Mouse (Mus musculus): ENCODE results near the gene Rpl36. TPM values are rescaled to one million over a fixed set of nuclear protein-coding genes. Genes with fewer than 3 reads are reported as not detected.
"Not testable (repeated sequence)": the region's sequence is repeated elsewhere in the genome, so short reads cannot be mapped to it uniquely, and the experiment has no call there.

Rpl36 gene
- polyA plus RNA-seq, 1 experiment from 2014 or later = 1,726 TPM

DNA sequence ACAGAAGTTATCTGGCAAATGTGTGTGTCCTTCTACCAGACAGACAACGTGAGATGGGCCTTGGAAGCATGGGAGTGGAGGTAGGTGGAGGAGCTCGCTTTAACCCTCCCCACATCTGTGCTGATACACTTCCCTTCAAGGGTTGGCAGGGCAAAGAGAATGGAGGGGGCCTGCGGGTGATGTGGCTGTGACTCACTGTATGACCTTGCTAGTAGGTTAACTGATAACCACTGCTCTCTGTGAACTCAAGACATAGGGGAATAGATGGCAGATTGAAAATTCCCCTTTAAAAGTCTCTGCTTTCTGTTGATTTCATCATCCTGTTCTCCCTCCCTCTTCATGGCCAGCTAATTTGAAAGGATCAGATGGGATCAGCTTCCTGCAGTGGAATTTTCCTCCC is 12.3 kb downstream of the Rpl36 start:
- Histone ChIP-seq H3K27me3 (ENCODE audit: control insufficient read depth, insufficient read depth, low read length) (no peaks in the 10 kb centered on the region), H3K9ac (ENCODE audit: low read length) (no peak overlapping the region), H3K36me3 (ENCODE audit: control insufficient read depth, insufficient read depth, low read length) (peaks cover 15% of the 10 kb centered on the region), H3K4me3 (ENCODE audit: low read depth, low read length) (peak overlapping the region; percentile 98; the same call in 1 of the 2 replicates), H3K4me2 (ENCODE audit: low read depth, severe bottlenecking) (peak overlapping the region; percentile 89; the same call in 1 of the 2 replicates), H3K9me3 (ENCODE audit: control insufficient read depth, low read length) (no peaks in the 10 kb centered on the region), H3K4me1 (ENCODE audit: control insufficient read depth, insufficient read depth, low read length) (peaks cover 9% of the 10 kb centered on the region), H3K27ac (replicated peaks; ENCODE audit: low read depth, low read length) (no peak overlapping the region)
- DNase-seq (ENCODE audit: low spot score) (no peak), ATAC-seq (ENCODE audit: insufficient number of reproducible peaks, low FRiP score, low TSS enrichment, low read depth) (no peak)
- WGBS = 86% methylated on average over 3 of the region's 3 CpGs

DNA sequence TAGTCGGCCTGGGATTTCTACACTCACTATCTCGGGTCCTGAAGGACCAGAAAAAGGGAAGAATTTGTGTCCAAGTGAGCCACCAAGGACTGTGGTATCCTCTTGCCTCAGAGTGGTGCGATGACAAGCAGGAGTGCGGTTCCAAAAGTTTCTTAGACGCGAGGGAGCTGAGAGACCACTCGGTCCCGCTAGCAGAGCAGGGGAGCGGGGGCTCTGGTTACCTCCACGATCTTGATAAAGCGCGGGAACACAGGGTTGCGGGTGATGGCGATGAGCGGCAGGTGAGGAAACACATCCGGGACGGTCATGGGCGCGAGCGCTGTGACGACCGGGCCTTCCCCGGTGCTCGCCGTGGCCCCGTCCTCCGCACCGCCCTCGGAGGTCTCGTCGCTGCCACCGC is 13.0 kb downstream of the Rpl36 start:
- ATAC-seq (ENCODE audit: insufficient number of reproducible peaks, low FRiP score, low TSS enrichment, low read depth) (no peak), DNase-seq (ENCODE audit: low spot score) (no peak)
- peak overlapping the region; percentile 89 for H3K4me2 ChIP-seq (ENCODE audit: low read depth, severe bottlenecking)
- H3K27ac ChIP-seq (replicated peaks; ENCODE audit: low read depth, low read length) = no peak overlapping the region
- H3K36me3 ChIP-seq (ENCODE audit: control insufficient read depth, insufficient read depth, low read length) = peaks cover 14% of the 10 kb centered on the region
- 1% methylated on average over 32 of the region's 32 CpGs for WGBS
- H3K9ac ChIP-seq (ENCODE audit: low read length) = peak overlapping the region; percentile 84
- H3K9me3 ChIP-seq (ENCODE audit: control insufficient read depth, low read length) = no peaks in the 10 kb centered on the region
- peak overlapping the region; percentile 98 for H3K4me3 ChIP-seq (ENCODE audit: low read depth, low read length)
- peaks cover 9% of the 10 kb centered on the region for H3K4me1 ChIP-seq (ENCODE audit: control insufficient read depth, insufficient read depth, low read length)
- H3K27me3 ChIP-seq (ENCODE audit: control insufficient read depth, insufficient read depth, low read length) = no peaks in the 10 kb centered on the region

DNA sequence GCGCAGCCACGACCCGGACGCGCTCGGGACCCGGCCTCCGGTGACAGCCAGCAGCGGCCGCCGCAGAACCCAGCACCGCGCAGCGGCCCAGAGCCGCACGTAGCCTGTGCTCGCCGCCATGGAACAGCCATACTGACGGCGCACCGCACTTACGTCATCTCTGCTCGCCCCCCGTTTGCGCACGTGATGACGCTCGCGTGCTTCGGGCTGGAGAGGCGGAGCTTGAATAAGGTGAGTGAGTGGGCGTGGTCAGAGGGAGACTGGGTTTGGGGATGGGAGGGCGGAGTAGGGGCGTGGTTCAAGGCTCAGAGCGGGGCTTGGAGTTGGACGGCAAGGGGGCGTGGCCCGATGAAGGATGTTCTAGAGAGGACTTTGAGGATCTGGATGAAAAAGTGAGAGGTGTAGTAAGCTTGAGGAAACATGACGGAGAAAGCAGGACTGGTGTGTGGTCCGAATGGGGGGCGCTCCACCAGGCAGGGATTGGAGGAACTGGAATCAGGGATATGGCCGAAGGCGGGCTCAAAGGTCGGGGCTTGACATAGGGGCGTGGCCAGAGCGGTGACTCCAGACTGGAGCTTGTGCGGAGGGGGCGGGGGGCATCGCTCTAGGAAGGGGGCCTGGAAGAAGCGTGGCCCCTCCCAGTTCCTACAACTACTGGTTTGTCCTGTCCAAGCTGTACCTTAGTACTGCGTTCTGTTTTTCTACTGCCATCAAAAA is 13.7 kb downstream of the Rpl36 start, which contains the start of gene Lonp1:
Gene Lonp1 (minus strand): TSS at position 134 of the 717 bp plus-strand sequence.
- ATAC-seq (ENCODE audit: insufficient number of reproducible peaks, low FRiP score, low TSS enrichment, low read depth) = peak; percentile 93
- peaks cover 10% of the 10 kb centered on the region for H3K36me3 ChIP-seq (ENCODE audit: control insufficient read depth, insufficient read depth, low read length)
- WGBS = 1% methylated on average over 51 of the region's 51 CpGs
- no peaks in the 10 kb centered on the region for H3K9me3 ChIP-seq (ENCODE audit: control insufficient read depth, low read length)
- H3K4me2 ChIP-seq (ENCODE audit: low read depth, severe bottlenecking) = peak within 1 kb of the TSS; percentile 89
- no peaks in the 10 kb centered on the region for H3K27me3 ChIP-seq (ENCODE audit: control insufficient read depth, insufficient read depth, low read length)
- peak; percentile 100 for DNase-seq (ENCODE audit: low spot score)
- H3K4me3 ChIP-seq (ENCODE audit: low read depth, low read length) = peak within 1 kb of the TSS; percentile 98
- H3K9ac ChIP-seq (ENCODE audit: low read length) = peak within 1 kb of the TSS; percentile 84
- peak within 1 kb of the TSS; percentile 62 for H3K27ac ChIP-seq (replicated peaks; ENCODE audit: low read depth, low read length)
- H3K4me1 ChIP-seq (ENCODE audit: control insufficient read depth, insufficient read depth, low read length) = peaks cover 9% of the 10 kb centered on the region

DNA sequence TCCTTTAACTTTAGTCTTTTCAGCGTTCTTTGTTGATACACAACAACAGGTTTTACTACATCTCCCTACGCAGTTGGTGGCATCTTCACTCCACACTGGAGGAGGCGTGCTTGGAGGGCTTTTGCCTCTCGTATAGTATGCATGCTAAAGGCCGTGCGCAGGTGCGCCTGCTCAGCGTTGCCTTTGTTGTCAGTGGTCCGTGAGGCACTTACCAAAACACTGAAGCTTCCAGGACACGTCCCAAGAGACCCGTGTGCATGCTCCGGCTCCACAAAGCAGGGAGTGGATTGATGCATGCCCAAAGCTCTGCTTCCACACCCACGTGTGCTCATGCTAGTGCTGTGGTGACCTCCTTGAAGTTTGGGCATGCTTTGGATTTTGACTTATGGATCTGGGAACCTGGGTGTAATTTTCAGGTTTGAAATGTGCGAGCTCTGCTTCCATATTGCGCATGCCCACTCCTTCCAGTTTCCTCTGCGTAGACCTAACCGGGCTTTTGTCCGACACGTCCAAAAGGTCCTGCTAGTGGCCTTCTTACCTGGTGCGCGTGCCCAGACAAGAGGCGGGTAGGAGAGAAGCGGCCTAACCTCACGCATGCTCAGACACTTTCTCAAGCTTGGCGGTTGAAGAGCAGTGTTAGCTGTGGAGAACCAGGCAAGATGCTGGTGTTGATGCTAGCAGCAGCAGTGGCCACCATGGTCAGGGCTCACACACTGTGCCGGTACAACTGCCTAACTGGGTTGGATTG is 14.5 kb downstream of the Rpl36 start, which contains the start of gene Catsperd:
Gene Catsperd (plus strand): TSS at position 614 of the 748 bp plus-strand sequence.
- WGBS = 8% methylated on average over 26 of the region's 26 CpGs
- H3K4me1 ChIP-seq (ENCODE audit: control insufficient read depth, insufficient read depth, low read length) = peaks cover 9% of the 10 kb centered on the region
- peak within 1 kb of the TSS; percentile 89 for H3K4me2 ChIP-seq (ENCODE audit: low read depth, severe bottlenecking)
- H3K4me3 ChIP-seq (ENCODE audit: low read depth, low read length) = peak within 1 kb of the TSS; percentile 98
- peak; percentile 61 for DNase-seq (ENCODE audit: low spot score)
- peaks cover 7% of the 10 kb centered on the region for H3K36me3 ChIP-seq (ENCODE audit: control insufficient read depth, insufficient read depth, low read length)
- no peaks in the 10 kb centered on the region for H3K27me3 ChIP-seq (ENCODE audit: control insufficient read depth, insufficient read depth, low read length)
- H3K9me3 ChIP-seq (ENCODE audit: control insufficient read depth, low read length) = no peaks in the 10 kb centered on the region
- peak; percentile 48 for ATAC-seq (ENCODE audit: insufficient number of reproducible peaks, low FRiP score, low TSS enrichment, low read depth)
- peak within 1 kb of the TSS; percentile 62 for H3K27ac ChIP-seq (replicated peaks; ENCODE audit: low read depth, low read length)
- peak within 1 kb of the TSS; percentile 49 for H3K9ac ChIP-seq (ENCODE audit: low read length)

DNA sequence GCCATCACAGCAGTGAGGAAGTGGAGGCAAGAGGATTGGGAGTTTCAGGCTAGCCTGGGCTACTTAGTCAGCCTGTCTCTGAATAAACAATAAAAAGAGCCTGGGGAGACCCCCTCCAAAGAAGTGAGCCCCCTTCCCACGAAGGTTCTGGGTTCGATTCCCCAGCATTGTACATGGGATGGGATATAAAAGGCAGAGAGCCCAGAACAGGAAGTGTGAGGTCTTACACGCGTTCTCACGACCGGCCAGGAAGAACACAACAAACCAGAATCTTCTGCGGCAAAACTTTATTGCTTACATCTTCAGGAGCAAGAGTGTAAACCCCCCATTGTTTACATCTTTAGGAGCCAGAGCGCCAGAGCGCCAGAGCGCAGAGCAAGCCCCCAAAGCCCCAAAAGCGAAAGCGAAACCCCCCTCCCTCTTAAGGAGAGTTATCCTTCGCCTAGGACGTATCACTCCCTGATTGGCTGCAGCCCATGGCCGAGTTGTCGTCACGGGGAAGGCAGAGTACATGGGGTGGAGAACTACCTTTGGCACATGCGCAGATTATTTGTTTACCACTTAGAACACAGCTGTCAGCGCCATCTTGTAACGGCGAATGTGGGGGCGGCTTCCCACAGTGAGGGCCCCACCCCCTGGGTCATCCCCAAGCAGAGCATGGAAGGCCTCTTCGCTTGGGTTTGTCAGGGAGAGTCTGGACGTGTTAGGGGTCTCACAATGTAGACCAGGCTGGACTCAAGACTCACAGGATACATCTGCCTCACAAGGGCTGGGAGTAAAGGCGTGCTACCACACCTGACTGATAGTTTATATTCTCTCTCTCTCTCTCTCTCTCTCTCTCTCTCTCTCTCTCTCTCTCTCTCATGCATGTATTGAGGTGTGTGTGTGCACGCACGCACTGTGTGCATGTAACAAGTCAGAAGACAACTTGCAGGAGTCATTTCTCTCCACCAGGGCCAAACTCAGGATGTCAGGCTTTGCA is 16.9 kb downstream of the Rpl36 start:
- not testable (repeated sequence) for H3K9me3 ChIP-seq (ENCODE audit: control insufficient read depth, low read length); H3K4me3 ChIP-seq (ENCODE audit: low read depth, low read length); H3K36me3 ChIP-seq (ENCODE audit: control insufficient read depth, insufficient read depth, low read length); H3K27ac ChIP-seq (replicated peaks; ENCODE audit: low read depth, low read length); H3K9ac ChIP-seq (ENCODE audit: low read length); ATAC-seq (ENCODE audit: insufficient number of reproducible peaks, low FRiP score, low TSS enrichment, low read depth); H3K27me3 ChIP-seq (ENCODE audit: control insufficient read depth, insufficient read depth, low read length); H3K4me1 ChIP-seq (ENCODE audit: control insufficient read depth, insufficient read depth, low read length); H3K4me2 ChIP-seq (ENCODE audit: low read depth, severe bottlenecking); DNase-seq (ENCODE audit: low spot score)
- 89% methylated on average over 27 of the region's 27 CpGs for WGBS

DNA sequence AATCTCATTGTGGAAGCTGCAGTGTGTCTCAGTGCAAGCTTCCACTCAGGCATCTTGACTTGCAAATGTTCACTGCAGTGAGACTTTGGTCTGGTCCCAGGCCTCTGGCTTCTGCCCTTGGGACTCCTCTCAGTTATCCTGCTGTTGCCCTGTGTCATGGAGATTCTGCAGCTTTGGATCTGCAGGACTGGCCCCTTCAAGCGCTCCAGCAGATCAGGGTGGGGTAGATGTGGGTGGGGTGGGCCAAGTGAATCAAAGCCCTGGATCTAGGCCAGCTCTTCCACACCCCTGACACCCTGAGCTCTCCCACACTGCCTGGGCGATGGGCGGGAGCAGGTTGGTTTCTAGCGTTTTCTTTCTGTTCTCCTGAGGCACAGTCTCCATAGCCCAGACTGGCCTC is 18.6 kb downstream of the Rpl36 start:
- no peak for DNase-seq (ENCODE audit: low spot score)
- Histone ChIP-seq H3K27me3 (ENCODE audit: control insufficient read depth, insufficient read depth, low read length) (no peaks in the 10 kb centered on the region), H3K9ac (ENCODE audit: low read length) (no peak overlapping the region), H3K9me3 (ENCODE audit: control insufficient read depth, low read length) (no peaks in the 10 kb centered on the region), H3K4me2 (ENCODE audit: low read depth, severe bottlenecking) (no peak overlapping the region), H3K27ac (replicated peaks; ENCODE audit: low read depth, low read length) (no peak overlapping the region), H3K4me3 (ENCODE audit: low read depth, low read length) (no peak overlapping the region), H3K36me3 (ENCODE audit: control insufficient read depth, insufficient read depth, low read length) (no peaks in the 10 kb centered on the region), H3K4me1 (ENCODE audit: control insufficient read depth, insufficient read depth, low read length) (peaks cover 7% of the 10 kb centered on the region)
- no peak for ATAC-seq (ENCODE audit: insufficient number of reproducible peaks, low FRiP score, low TSS enrichment, low read depth)
- 58% methylated on average over 4 of the region's 4 CpGs for WGBS

DNA sequence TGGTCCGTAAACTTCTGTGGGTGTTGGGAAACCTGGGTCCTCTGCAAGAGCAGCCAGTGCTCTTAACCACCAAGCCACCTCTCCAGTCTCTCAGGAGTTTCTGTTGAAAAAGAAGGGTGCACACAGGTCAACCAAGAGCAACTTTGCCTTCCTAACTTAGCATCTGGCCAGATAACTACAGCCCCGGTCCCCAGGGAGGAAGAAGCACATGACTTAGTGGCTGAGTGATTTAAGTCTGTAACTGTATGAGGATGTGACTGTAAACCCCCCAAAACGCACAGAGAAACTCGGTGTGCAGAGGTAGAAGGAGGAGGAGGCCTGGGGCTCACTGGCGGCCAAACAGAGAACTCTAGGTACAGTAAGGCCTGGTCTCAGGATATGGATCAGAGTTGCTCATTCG is 20.8 kb downstream of the Rpl36 start:
- Histone ChIP-seq H3K27ac (replicated peaks; ENCODE audit: low read depth, low read length) (no peak overlapping the region), H3K4me1 (ENCODE audit: control insufficient read depth, insufficient read depth, low read length) (no peaks in the 10 kb centered on the region), H3K9ac (ENCODE audit: low read length) (no peak overlapping the region), H3K4me3 (ENCODE audit: low read depth, low read length) (no peak overlapping the region), H3K36me3 (ENCODE audit: control insufficient read depth, insufficient read depth, low read length) (no peaks in the 10 kb centered on the region), H3K9me3 (ENCODE audit: control insufficient read depth, low read length) (no peaks in the 10 kb centered on the region), H3K27me3 (ENCODE audit: control insufficient read depth, insufficient read depth, low read length) (no peaks in the 10 kb centered on the region), H3K4me2 (ENCODE audit: low read depth, severe bottlenecking) (no peak overlapping the region)
- DNase-seq (ENCODE audit: low spot score) = no peak
- ATAC-seq (ENCODE audit: insufficient number of reproducible peaks, low FRiP score, low TSS enrichment, low read depth) = no peak
- WGBS = 88% methylated on average over 6 of the region's 6 CpGs

DNA sequence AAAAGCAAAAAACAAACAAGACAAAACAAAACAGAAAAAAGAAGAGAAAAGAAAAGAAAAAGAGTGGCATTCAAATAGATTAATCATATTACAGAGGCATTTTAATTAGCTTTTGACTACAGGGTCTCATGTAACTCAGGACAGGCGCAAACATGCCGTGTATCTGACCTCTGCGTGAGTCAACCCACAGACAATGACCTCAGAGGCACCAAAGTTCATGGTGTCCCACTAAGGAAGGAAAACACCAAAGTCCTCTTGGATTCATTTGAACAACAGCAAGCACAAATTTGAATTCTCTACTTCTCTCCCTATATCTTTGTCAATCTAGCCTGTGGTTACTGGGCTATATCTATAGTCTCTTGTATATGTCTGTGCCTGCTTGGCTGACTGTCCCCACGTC is 30.0 kb downstream of the Rpl36 start:
- no peak overlapping the region for H3K4me2 ChIP-seq (ENCODE audit: low read depth, severe bottlenecking)
- H3K36me3 ChIP-seq (ENCODE audit: control insufficient read depth, insufficient read depth, low read length) = no peaks in the 10 kb centered on the region
- no peak overlapping the region for H3K27ac ChIP-seq (replicated peaks; ENCODE audit: low read depth, low read length)
- no peak overlapping the region for H3K9ac ChIP-seq (ENCODE audit: low read length)
- ATAC-seq (ENCODE audit: insufficient number of reproducible peaks, low FRiP score, low TSS enrichment, low read depth) (no peak), DNase-seq (ENCODE audit: low spot score) (no peak)
- no peaks in the 10 kb centered on the region for H3K4me1 ChIP-seq (ENCODE audit: control insufficient read depth, insufficient read depth, low read length)
- H3K27me3 ChIP-seq (ENCODE audit: control insufficient read depth, insufficient read depth, low read length) = no peaks in the 10 kb centered on the region
- WGBS = 84% methylated on average over 4 of the region's 4 CpGs
- H3K9me3 ChIP-seq (ENCODE audit: control insufficient read depth, low read length) = no peaks in the 10 kb centered on the region
- H3K4me3 ChIP-seq (ENCODE audit: low read depth, low read length) = no peak overlapping the region
